Mouse (Mus musculus): Measurements from ENCODE around the gene Nckipsd. TPM values are rescaled to one million over a fixed set of nuclear protein-coding genes. Genes with fewer than 3 reads are reported as not detected.

The Nckipsd gene
- total and polyA plus RNA-seq, 3 experiments = 6.4 to 13.2 (median 6.6) TPM

Other genes with a start within 250 kb of the Nckipsd start
- gene Impdh2, start 248.1 kb upstream of the Nckipsd start, total RNA-seq (2012; rRNA removed) = 405 and 494 TPM in 2 replicates
- gene Impdh2, start 248.1 kb upstream of the Nckipsd start, total RNA-seq (2014; rRNA removed) = 464 and 485 TPM in 2 replicates
- gene Impdh2, start 248.1 kb upstream of the Nckipsd start, polyA plus RNA-seq (2012; ENCODE audit: insufficient read length, low read depth) = 472 and 483 TPM in 2 replicates
- gene Ndufaf3, start 240.9 kb upstream of the Nckipsd start, total RNA-seq (2012; rRNA removed) = 24.6 and 25.7 TPM in 2 replicates
- 15.3 and 15.7 TPM in 2 replicates for gene Ndufaf3, start 240.9 kb upstream of the Nckipsd start, total RNA-seq (2014; rRNA removed)
- 27.2 and 30.7 TPM in 2 replicates for gene Ndufaf3, start 240.9 kb upstream of the Nckipsd start, polyA plus RNA-seq (2012; ENCODE audit: insufficient read length, low read depth)
- gene Dalrd3, start 238.5 kb upstream of the Nckipsd start, total RNA-seq (2012; rRNA removed) = 110 and 119 TPM in 2 replicates
- gene Dalrd3, start 238.5 kb upstream of the Nckipsd start, total RNA-seq (2014; rRNA removed) = 52.6 and 57.4 TPM in 2 replicates
- 100 and 114 TPM in 2 replicates for gene Dalrd3, start 238.5 kb upstream of the Nckipsd start, polyA plus RNA-seq (2012; ENCODE audit: insufficient read length, low read depth)
- 14.3 and 17.8 TPM in 2 replicates for gene Wdr6, start 229.6 kb upstream of the Nckipsd start, total RNA-seq (2012; rRNA removed)
- 9.1 and 9.8 TPM in 2 replicates for gene Wdr6, start 229.6 kb upstream of the Nckipsd start, total RNA-seq (2014; rRNA removed)
- gene Wdr6, start 229.6 kb upstream of the Nckipsd start, polyA plus RNA-seq (2012; ENCODE audit: insufficient read length, low read depth) = 14.9 and 16.3 TPM in 2 replicates
- gene P4htm, start 210.7 kb upstream of the Nckipsd start, total RNA-seq (2012; rRNA removed) = 9.1 and 11.0 TPM in 2 replicates
- gene P4htm, start 210.7 kb upstream of the Nckipsd start, total RNA-seq (2014; rRNA removed) = 4.8 and 5.4 TPM in 2 replicates
- 7.9 and 9.5 TPM in 2 replicates for gene P4htm, start 210.7 kb upstream of the Nckipsd start, polyA plus RNA-seq (2012; ENCODE audit: insufficient read length, low read depth)
- 28.1 and 29.0 TPM in 2 replicates for gene Arih2, start 159.0 kb upstream of the Nckipsd start, total RNA-seq (2012; rRNA removed)
- 33.5 and 41.2 TPM in 2 replicates for gene Arih2, start 159.0 kb upstream of the Nckipsd start, total RNA-seq (2014; rRNA removed)
- 35.3 and 36.6 TPM in 2 replicates for gene Arih2, start 159.0 kb upstream of the Nckipsd start, polyA plus RNA-seq (2012; ENCODE audit: insufficient read length, low read depth)
- 15.9 and 20.9 TPM in 2 replicates for gene Slc25a20, start 146.3 kb upstream of the Nckipsd start, total RNA-seq (2012; rRNA removed)
- 18.9 and 20.8 TPM in 2 replicates for gene Slc25a20, start 146.3 kb upstream of the Nckipsd start, total RNA-seq (2014; rRNA removed)
- gene Slc25a20, start 146.3 kb upstream of the Nckipsd start, polyA plus RNA-seq (2012; ENCODE audit: insufficient read length, low read depth) = 16.7 and 18.6 TPM in 2 replicates
- gene Prkar2a, start 119.1 kb upstream of the Nckipsd start, total RNA-seq (2012; rRNA removed) = 14.9 and 18.8 TPM in 2 replicates
- 10.1 and 13.6 TPM in 2 replicates for gene Prkar2a, start 119.1 kb upstream of the Nckipsd start, total RNA-seq (2014; rRNA removed)
- gene Prkar2a, start 119.1 kb upstream of the Nckipsd start, polyA plus RNA-seq (2012; ENCODE audit: insufficient read length, low read depth) = 41.4 and 44.4 TPM in 2 replicates
- gene Ip6k2, start 24.6 kb upstream of the Nckipsd start, total RNA-seq (2012; rRNA removed) = 17.5 and 27.2 TPM in 2 replicates
- gene Ip6k2, start 24.6 kb upstream of the Nckipsd start, total RNA-seq (2014; rRNA removed) = 22.6 and 23.6 TPM in 2 replicates
- gene Ip6k2, start 24.6 kb upstream of the Nckipsd start, polyA plus RNA-seq (2012; ENCODE audit: insufficient read length, low read depth) = 28.4 and 31.4 TPM in 2 replicates
- 0.04 and 0.29 TPM in 2 replicates for gene Celsr3, start 18.0 kb downstream of the Nckipsd start, total RNA-seq (2012; rRNA removed)
- gene Celsr3, start 18.0 kb downstream of the Nckipsd start, total RNA-seq (2014; rRNA removed) = not detected in 2 replicates
- 0.04 TPM in 1 of 2 replicates, not detected in the other for gene Celsr3, start 18.0 kb downstream of the Nckipsd start, polyA plus RNA-seq (2012; ENCODE audit: insufficient read length, low read depth)
- 5.0 and 5.2 TPM in 2 replicates for gene Slc26a6, start 44.9 kb downstream of the Nckipsd start, total RNA-seq (2012; rRNA removed)
- gene Slc26a6, start 44.9 kb downstream of the Nckipsd start, total RNA-seq (2014; rRNA removed) = 3.4 and 5.0 TPM in 2 replicates
- gene Slc26a6, start 44.9 kb downstream of the Nckipsd start, polyA plus RNA-seq (2012; ENCODE audit: insufficient read length, low read depth) = 8.3 and 10.0 TPM in 2 replicates
- gene Tmem89, start 106.3 kb downstream of the Nckipsd start, total RNA-seq (2012; rRNA removed) = not detected in 2 replicates
- not detected in 2 replicates for gene Tmem89, start 106.3 kb downstream of the Nckipsd start, total RNA-seq (2014; rRNA removed)
- gene Tmem89, start 106.3 kb downstream of the Nckipsd start, polyA plus RNA-seq (2012; ENCODE audit: insufficient read length, low read depth) = not detected in 2 replicates
- 327 and 351 TPM in 2 replicates for gene Uqcrc1, start 128.3 kb downstream of the Nckipsd start, total RNA-seq (2012; rRNA removed)
- 301 and 326 TPM in 2 replicates for gene Uqcrc1, start 128.3 kb downstream of the Nckipsd start, total RNA-seq (2014; rRNA removed)
- 293 and 301 TPM in 2 replicates for gene Uqcrc1, start 128.3 kb downstream of the Nckipsd start, polyA plus RNA-seq (2012; ENCODE audit: insufficient read length, low read depth)
- gene Col7a1, start 145.2 kb downstream of the Nckipsd start, total RNA-seq (2012; rRNA removed) = 0.98 and 1.1 TPM in 2 replicates
- 0.31 and 0.86 TPM in 2 replicates for gene Col7a1, start 145.2 kb downstream of the Nckipsd start, total RNA-seq (2014; rRNA removed)
- 2.0 and 3.0 TPM in 2 replicates for gene Col7a1, start 145.2 kb downstream of the Nckipsd start, polyA plus RNA-seq (2012; ENCODE audit: insufficient read length, low read depth)
- gene Ucn2, start 177.6 kb downstream of the Nckipsd start, total RNA-seq (2012; rRNA removed) = not detected in 2 replicates
- not detected in 2 replicates for gene Ucn2, start 177.6 kb downstream of the Nckipsd start, total RNA-seq (2014; rRNA removed)
- 0.40 and 0.49 TPM in 2 replicates for gene Ucn2, start 177.6 kb downstream of the Nckipsd start, polyA plus RNA-seq (2012; ENCODE audit: insufficient read length, low read depth)
- 4.5 and 5.1 TPM in 2 replicates for gene Pfkfb4, start 183.4 kb downstream of the Nckipsd start, total RNA-seq (2012; rRNA removed)
- 5.9 and 6.5 TPM in 2 replicates for gene Pfkfb4, start 183.4 kb downstream of the Nckipsd start, total RNA-seq (2014; rRNA removed)
- gene Pfkfb4, start 183.4 kb downstream of the Nckipsd start, polyA plus RNA-seq (2012; ENCODE audit: insufficient read length, low read depth) = 6.0 and 6.7 TPM in 2 replicates
- 134 and 153 TPM in 2 replicates for gene Shisa5, start 230.2 kb downstream of the Nckipsd start, total RNA-seq (2012; rRNA removed)
- gene Shisa5, start 230.2 kb downstream of the Nckipsd start, total RNA-seq (2014; rRNA removed) = 156 and 170 TPM in 2 replicates
- gene Shisa5, start 230.2 kb downstream of the Nckipsd start, polyA plus RNA-seq (2012; ENCODE audit: insufficient read length, low read depth) = 121 and 166 TPM in 2 replicates